Mouse (Mus musculus) stomach, postnatal 0 days (tissue): ENCODE results near the gene Rhov. TPM values are rescaled to one million over a fixed set of nuclear protein-coding genes. Genes with fewer than 3 reads are reported as not detected.

Experiments used
- ATAC-seq: fragments of 200-750 bp; cut with Nextera tagmentation; 2 replicates; pipeline ENCODE4 v1.8.0; 2017; ENCODE audit not compliant: low FRiP score, low TSS enrichment
- DNase-seq: peaks from one replicate; pipeline ENCODE4 v3.0.0-alpha.2; 2016; ENCODE audit warnings: low spot score
- H3K27ac ChIP-seq: fragments of 300-500 bp; sonication (generic); replicated peaks from 2 replicates; pipeline ENCODE4 v1.5.1; 2014; ENCODE audit warnings: mild to moderate bottlenecking, control low read depth
- H3K27me3 ChIP-seq: fragments of 300-500 bp; sonication (generic); 2 replicates; pipeline ENCODE4 v1.6.1; 2014; ENCODE audit warnings: low read length; ENCODE audit not compliant: control insufficient read depth, insufficient read depth
- H3K36me3 ChIP-seq: fragments of 300-500 bp; sonication (generic); 2 replicates; pipeline ENCODE4 v1.6.1; 2014; ENCODE audit warnings: low read length, mixed read lengths; ENCODE audit not compliant: control insufficient read depth, insufficient read depth
- H3K4me1 ChIP-seq: fragments of 300-500 bp; sonication (generic); replicated peaks from 2 replicates; pipeline ENCODE4 v1.6.1; 2014; ENCODE audit warnings: antibody characterized with exemption; ENCODE audit not compliant: control insufficient read depth, insufficient read depth
- H3K4me2 ChIP-seq: fragments of 300-500 bp; sonication (generic); replicated peaks from 2 replicates; pipeline ENCODE4 v1.6.1; 2014; ENCODE audit warnings: low read depth, mild to moderate bottlenecking, control low read depth, moderate library complexity
- H3K4me3 ChIP-seq: fragments of 300-500 bp; sonication (generic); 2 replicates; pipeline ENCODE4 v1.5.1; 2014; ENCODE audit warnings: low read depth, low read length, control low read depth
- H3K9ac ChIP-seq: fragments of 300-500 bp; sonication (generic); 2 replicates; pipeline ENCODE4 v1.6.1; 2014; ENCODE audit warnings: mild to moderate bottlenecking, low read length, control low read depth, mixed read lengths
- H3K9me3 ChIP-seq: fragments of 300-500 bp; sonication (generic); 2 replicates; pipeline ENCODE4 v1.6.1; 2016; ENCODE audit warnings: low read length; ENCODE audit not compliant: control insufficient read depth
- CTCF ChIP-seq: IDR thresholded peaks from 2 replicates; pipeline ENCODE4 v1.5.1; 2016; ENCODE audit warnings: antibody characterized with exemption, low read depth, mild to moderate bottlenecking, moderate library complexity
- EP300 ChIP-seq: optimal IDR thresholded peaks from 2 replicates; pipeline ENCODE3; 2016; ENCODE audit warnings: antibody characterized with exemption
- WGBS: fragments of 180-500 bp; shearing (Covaris S2); extraction: QIAGEN DNeasy Blood & Tissue Kit; methylation state at CpG from one replicate; pipeline ENCODE4 v1.1.7; 2014; 5-methylcytosine and 5-hydroxymethylcytosine counted together
- polyA plus RNA-seq: library from polyadenylated mRNA; unstranded; fragments of >200 nt; fragmentation: Nextera tagmentation; extraction: Ambion mirVana; gene quantifications from 2 replicates; pipeline ENCODE4 v1.2.1, GENCODE M21; 2015

The Rhov gene
- polyA plus RNA-seq, 1 experiment from 2014 or later, result 17.0 TPM

DNA sequence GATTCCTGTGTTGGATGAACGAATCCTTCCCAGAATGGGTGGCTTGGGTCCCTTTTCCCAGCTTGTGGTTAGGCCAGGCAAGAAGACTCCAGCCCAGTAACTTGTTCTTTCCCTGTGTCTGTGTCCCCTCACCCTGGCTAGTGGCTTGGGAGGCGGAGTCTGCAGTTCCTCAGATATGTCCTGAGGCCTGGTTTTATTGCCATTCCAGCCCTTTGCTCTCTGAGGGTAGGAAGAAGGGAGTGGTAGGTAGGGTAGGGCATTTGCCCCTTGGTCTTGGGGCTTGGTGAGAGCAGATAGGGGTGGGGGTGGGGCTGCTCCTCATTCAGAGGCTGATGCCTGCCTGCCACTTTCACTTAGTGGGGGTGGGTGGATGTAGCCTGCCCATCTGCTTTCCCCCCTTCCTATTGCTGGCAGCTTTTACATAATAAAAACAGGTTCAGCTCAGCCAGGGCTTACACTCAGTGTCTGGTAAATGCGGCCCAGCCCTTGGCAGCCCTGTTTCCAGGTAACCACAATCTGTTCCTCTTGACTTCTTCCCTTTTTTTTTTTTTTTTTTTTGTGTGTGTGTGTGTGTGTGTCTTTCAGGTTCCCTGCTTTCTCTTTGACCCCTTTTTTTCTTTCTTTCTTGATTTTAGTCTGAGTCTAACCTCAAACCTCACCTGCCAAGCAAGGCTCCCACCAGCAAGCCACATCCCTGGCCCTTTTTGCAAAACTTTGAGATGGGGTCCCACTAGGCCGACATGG is 30.8 kb downstream of the Rhov start:
- Histone ChIP-seq H3K4me3 (0 out of 2 replicates have a peak overlapping the region, but pooled peaks have one; percentile 6), H3K9me3 (no peaks in the 10 kb centered on the region), H3K4me1 (no peaks in the 10 kb centered on the region), H3K4me2 (peak overlapping the region; percentile 69), H3K27me3 (peaks cover 3% of the 10 kb centered on the region; the same call in 1 of the 2 replicates), H3K27ac (peak overlapping the region; percentile 40; the same call in 1 of the 2 replicates), H3K36me3 (no peaks in the 10 kb centered on the region), H3K9ac (no peak overlapping the region)
- TF ChIP-seq EP300 (no peak), CTCF (no peak)
- DNase-seq, result peak; percentile 45
- WGBS, result 56% methylated on average over 4 of the region's 4 CpGs
- no peak for ATAC-seq

DNA sequence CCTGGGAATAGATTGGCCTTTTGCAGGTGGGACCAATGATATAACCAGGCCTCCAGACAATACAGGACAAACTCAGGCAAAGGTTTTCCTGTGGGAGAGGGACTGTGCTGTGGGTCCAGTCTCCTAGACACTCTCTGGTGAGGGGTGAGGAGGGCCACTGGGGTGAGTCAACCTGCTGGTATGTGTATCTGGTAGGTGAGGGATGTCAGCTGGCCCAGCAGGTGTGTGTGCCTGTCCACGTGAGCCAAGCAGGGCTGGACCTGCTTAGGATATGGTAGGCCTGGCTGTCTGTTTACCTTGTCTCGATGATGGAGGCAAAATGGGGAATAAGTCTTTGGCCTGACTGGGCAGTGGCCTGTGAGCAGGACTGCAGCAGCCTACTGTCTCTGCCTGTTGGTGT is 32.4 kb downstream of the Rhov start:
- no peaks in the 10 kb centered on the region for H3K4me1 ChIP-seq
- TF ChIP-seq CTCF, result no peak
- no peak for TF ChIP-seq EP300
- peak overlapping the region; percentile 56 for H3K4me3 ChIP-seq
- no peaks in the 10 kb centered on the region for H3K36me3 ChIP-seq
- H3K27ac ChIP-seq, result peak overlapping the region; percentile 93
- H3K9ac ChIP-seq, result peak overlapping the region; percentile 76
- peak; percentile 84 for ATAC-seq
- peak overlapping the region; percentile 69 for H3K4me2 ChIP-seq
- 29% methylated on average over 2 of the region's 2 CpGs for WGBS
- DNase-seq, result peak; percentile 84
- peaks cover 3% of the 10 kb centered on the region; the same call in 1 of the 2 replicates for H3K27me3 ChIP-seq
- no peaks in the 10 kb centered on the region for H3K9me3 ChIP-seq

GRCm38 (mm10) chr2:119237871-119238220 is 33.2 kb downstream of the Rhov start:
- Histone ChIP-seq H3K4me1 (no peaks in the 10 kb centered on the region), H3K27ac (peak overlapping the region; percentile 93), H3K27me3 (peaks cover 3% of the 10 kb centered on the region; the same call in 1 of the 2 replicates), H3K9ac (peak overlapping the region; percentile 76), H3K4me2 (peak overlapping the region; percentile 69), H3K4me3 (peak overlapping the region; percentile 56), H3K9me3 (no peaks in the 10 kb centered on the region), H3K36me3 (no peaks in the 10 kb centered on the region)
- 3% methylated on average over 31 of the region's 31 CpGs for WGBS
- TF ChIP-seq EP300, result no peak
- no peak for TF ChIP-seq CTCF
- peak; percentile 1; the same call in 1 of the 2 replicates for ATAC-seq
- DNase-seq, result no peak

DNA sequence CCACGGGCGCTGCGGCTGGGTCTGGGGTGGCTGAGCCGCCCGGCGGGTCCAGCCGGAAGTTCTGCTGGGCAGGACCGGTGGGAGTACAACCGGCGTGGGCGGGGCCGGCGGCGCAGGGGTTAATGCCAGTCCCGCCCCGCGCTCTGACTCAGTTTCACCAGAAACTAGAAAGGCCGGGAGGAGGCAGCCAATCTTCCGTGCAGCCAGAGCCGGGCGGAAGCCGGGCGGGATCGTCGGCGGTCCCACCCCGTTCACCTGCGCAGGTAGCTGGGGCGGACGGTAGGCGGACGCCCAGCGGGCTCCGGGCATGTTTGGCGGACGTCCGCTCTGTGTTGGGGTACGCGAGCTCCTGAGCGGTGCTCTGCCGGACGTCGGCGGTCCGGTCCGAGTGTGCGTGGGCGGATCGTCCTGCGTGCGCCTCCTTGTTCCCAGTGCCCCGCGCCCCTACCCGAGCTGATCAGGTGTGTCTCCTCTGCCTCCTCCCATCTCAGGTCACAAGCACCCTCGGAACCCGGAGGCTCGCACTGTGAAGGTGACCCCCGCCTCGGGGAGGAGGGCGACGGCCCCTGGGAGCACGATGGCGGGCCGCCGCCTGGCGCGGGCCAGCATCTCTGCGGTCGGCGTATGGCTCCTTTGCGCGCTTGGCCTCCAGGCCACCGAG is 33.7 kb downstream of the Rhov start, which contains the start of gene Spint1:
Gene Spint1 (plus strand): TSS at position 153 of the 661 bp plus-strand sequence.
- DNase-seq, result peak; percentile 91
- WGBS, result under 1% methylated on average over 73 of the region's 73 CpGs
- Histone ChIP-seq H3K9ac (peak within 1 kb of the TSS; percentile 76), H3K9me3 (no peaks in the 10 kb centered on the region), H3K4me2 (peak within 1 kb of the TSS; percentile 69), H3K27ac (peak within 1 kb of the TSS; percentile 93), H3K4me3 (peak within 1 kb of the TSS; percentile 56), H3K36me3 (no peaks in the 10 kb centered on the region), H3K4me1 (no peaks in the 10 kb centered on the region), H3K27me3 (peaks cover 3% of the 10 kb centered on the region; the same call in 1 of the 2 replicates)
- peak; percentile 83 for ATAC-seq
- no peak for TF ChIP-seq CTCF
- peak; percentile 14 for TF ChIP-seq EP300

GRCm38 (mm10) chr2:119236682-119237209 is 34.3 kb downstream of the Rhov start:
- Histone ChIP-seq H3K9me3 (no peaks in the 10 kb centered on the region), H3K4me1 (no peaks in the 10 kb centered on the region), H3K27ac (peak overlapping the region; percentile 93), H3K9ac (peak overlapping the region; percentile 76), H3K4me3 (peak overlapping the region; percentile 56), H3K36me3 (no peaks in the 10 kb centered on the region), H3K4me2 (peak overlapping the region; percentile 69), H3K27me3 (peaks cover 3% of the 10 kb centered on the region; the same call in 1 of the 2 replicates)
- peak; percentile 69 for TF ChIP-seq EP300
- no peak for TF ChIP-seq CTCF
- WGBS, result 11% methylated on average over 25 of the region's 25 CpGs
- DNase-seq (no peak), ATAC-seq (no peak)
